Mouse (Mus musculus) testis, postnatal 10 days (tissue): ENCODE results near the gene Sema7a.
A peak's percentile ranks its signal among the peaks of the same experiment; 100 is the strongest.

Experiments used
- DNase-seq: peaks from one replicate; pipeline ENCODE4 v3.0.0; 2021; ENCODE audit warnings: low spot score

Gene Sema7a

DNA sequence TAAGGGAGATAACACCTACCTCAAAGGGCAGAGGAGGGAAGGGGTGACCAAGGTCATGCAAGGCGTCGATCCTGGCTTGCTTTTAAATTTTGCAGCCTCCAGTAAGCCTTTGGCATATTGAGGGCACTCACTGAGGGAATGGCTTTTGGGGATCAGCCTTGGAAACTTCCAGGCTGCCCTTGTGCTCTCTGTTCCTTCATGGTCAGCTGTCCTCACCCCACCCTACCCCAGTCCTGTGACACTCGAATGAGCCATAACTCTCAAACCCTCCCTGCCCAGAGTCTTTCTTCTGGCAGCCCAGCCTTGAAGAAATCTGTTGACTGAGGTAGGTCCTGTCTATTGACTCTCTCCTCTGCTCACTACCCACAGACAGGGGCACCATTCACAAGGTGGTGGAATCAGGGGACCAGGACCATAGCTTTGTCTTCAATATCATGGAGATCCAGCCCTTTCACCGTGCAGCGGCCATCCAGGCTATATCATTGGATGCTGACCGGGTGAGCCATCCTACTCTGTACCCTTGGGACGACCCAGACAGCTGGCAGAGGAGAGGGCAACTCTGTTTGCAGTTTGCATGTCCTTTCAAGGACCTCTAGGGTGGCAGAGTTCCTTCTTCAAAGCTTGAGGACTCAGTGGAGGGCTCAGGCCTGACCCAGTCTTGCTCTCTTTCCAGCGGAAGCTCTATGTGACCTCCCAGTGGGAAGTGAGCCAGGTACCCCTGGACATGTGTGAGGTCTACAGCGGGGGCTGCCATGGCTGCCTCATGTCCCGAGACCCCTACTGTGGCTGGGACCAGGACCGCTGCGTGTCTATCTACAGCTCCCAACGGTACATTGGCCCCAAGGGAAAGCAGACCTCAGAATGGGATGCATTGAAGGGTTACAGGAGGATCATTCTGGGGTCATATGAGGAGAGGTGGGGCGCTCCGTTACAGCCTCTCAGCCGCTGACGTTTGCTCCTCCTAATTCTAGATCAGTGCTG lies 20.3 kb downstream of the Sema7a start:
- no peak for DNase-seq

DNA sequence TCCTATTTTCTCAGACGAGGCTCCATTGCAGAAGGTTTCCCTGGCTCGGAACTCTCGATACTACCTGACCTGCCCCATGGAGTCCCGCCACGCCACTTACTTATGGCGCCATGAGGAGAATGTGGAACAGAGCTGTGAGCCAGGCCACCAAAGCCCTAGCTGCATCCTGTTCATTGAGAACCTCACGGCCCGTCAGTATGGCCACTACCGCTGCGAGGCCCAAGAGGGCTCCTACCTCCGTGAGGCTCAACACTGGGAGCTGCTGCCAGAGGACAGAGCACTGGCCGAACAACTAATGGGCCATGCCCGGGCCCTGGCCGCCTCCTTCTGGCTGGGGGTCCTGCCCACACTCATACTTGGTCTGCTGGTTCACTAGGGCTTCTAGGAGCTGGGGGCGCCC lies 21.3 kb downstream of the Sema7a start:
- DNase-seq: no peak

DNA sequence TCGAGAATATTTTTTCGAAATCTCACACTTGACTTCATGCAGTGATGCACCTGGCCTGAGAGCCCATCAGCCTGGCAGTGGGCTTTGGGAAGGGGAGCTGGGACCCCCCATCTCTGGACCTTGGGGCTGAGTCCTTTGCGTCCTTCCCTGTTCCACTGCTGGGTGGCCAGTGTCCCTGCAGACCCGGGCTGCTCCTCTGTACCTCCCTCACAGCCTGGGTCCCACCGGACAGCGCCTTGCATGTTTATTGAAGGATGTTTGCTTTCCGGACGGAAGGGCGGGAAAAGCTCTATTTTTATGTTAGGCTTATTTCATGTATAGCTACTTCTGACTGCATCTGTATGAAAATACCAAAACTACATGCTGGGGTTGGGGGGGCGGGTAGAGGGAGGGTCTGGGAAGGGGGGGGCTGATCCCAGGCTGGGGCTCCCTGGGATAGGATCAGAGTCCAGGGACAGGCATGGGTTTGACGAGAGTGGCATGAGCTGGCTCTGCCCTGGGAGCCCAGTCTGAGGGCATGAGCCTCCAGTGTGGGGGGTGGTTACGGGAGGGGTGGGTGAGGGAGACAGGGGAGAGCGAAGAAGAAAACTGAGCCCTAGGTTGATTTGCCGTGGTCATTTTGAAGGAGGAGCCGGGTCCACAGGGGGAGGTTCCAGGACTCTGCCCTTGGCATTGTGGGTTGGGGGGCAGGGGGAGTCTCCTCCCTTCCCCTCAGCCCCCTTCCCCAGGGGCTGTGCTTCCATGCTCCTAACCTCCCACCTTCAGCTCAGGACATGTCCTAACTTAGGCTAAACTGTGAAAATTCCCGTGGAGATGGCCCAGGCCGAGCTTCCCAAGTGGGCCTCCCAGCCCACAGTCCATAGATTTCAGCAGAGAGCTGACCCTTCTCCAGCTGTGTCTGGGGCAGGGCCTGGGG lies 22.2 kb downstream of the Sema7a start:
- no peak for DNase-seq

DNA sequence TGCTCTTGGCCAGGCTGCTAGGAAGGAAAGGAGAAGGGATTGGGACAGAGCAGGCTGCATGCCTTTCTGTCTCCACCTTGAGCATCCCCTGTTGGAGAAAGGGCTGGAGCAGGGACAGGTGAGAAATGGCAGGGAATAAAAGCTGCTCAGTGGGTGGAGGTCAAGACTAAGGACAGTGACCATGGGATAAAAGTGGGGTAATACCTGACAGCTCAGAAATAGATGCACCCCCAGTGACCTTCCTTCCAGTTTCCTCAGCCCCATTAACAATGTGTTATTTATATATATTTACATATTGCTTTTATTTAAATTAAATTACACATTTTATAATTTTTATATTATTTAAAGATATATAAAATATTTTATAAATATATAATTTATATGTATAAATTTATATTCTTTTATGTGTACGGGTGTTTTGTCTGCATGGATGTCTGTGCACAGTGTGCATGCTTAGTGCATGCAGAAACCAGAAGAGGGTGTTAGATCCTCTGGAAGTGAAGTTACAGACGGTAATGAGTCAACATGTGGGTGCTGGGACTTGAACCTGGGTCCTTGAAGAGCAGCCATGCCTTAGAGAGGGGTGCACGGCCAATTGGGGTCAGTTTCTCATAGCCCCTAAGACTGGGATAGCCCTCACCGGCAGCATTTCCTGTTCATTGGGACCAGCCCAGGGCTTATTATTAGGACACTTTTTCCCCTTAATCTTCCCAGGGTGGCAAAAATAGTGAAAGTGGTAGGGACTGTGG lies 23.5 kb downstream of the Sema7a start:
- no peak for DNase-seq

DNA sequence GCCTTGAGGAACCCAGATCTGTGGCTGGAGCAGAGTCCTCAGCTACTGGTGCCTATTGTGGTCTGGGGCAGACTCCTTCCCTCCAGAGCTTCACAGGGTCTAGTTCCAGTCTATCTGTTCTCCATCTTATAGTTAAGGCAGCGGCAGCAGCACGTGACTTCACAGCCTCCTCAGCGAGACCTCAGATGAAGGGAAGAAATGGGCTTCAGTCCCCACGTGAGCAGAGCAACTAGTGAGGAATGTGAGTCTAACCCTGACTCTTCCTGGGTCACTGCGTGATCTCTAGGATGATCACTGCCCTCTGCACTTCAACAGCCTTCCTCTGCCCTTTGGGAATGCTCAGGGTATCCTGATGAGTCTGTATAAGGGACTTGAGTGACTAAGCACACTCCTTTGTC lies 24.1 kb downstream of the Sema7a start:
- no peak for DNase-seq

DNA sequence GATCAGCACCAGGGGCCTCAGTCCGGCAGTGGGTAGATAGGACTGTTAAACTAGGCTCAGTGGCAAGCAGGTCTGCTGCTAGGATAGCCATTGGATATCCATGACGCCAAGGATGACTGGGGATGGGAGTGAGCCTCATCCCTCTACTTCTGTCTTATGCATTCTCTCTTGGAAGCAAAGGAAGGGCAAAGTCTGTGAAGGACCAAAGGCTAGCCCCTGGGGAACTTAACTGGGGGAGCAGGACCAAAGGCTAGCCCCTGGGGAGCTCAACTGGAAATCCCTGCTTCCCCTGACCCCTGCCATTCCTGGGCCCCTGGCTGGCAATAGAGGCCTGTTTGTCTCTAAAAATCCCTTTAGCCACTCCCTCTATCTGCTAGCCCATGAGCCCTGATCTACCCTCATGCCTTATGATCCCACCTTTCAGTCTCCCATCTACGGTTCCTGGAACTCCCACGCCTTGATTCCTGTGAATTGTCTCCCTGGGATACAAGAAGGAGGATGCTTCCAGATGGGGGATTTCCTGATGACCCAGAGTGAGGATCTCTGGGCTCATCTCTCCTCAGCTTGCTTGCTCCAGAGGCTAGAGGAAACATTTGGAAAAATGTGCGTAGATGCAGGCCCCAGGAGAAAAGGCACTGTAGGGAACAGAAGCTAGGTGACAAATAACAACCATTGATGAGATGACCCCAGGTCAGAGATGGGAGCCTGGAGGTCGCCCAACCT lies 24.8 kb downstream of the Sema7a start:
- DNase-seq: no peak

DNA sequence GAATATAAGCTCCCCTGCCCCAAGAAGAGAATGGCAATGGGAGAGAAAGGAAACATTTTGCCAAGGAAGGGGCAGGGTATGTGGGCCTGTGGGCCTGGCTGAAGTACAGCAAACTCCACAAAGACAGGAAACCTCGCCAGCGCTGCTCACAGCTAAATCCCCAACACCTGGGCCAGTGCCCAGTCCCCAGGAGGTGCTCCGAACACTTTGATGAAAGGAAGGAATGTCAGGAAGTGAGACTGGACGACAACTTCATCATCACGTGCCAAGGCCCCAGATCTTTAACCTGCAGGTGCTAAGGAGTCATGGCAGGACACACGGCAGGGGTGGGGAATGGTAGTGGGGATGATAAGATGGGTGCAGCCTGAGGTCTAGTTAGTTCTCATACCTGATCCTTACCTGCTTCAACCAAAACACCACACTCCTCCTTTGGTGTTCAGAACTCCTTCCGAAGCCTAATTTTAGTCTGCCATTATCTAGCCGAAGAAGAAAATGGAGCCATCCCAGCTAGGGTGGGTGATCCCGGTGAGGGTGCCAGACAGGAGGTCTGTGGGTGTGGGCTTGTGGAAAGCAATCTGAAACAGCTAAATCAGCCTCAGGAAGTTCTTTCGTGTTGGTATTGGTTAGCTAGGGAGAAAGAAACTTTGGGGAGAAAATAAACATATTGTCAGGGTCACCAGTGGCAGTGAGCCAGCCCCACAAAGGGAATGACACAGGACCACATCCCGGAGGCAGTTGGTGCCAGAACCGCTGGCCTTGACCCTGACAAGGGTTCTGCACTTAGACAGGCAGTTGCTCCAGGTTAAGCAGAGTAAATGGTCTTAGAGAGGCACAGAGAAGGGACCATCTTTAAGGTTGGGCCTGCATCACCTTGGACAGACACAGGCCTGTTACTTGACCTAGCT lies 25.6 kb downstream of the Sema7a start:
- DNase-seq: peak; percentile 77

DNA sequence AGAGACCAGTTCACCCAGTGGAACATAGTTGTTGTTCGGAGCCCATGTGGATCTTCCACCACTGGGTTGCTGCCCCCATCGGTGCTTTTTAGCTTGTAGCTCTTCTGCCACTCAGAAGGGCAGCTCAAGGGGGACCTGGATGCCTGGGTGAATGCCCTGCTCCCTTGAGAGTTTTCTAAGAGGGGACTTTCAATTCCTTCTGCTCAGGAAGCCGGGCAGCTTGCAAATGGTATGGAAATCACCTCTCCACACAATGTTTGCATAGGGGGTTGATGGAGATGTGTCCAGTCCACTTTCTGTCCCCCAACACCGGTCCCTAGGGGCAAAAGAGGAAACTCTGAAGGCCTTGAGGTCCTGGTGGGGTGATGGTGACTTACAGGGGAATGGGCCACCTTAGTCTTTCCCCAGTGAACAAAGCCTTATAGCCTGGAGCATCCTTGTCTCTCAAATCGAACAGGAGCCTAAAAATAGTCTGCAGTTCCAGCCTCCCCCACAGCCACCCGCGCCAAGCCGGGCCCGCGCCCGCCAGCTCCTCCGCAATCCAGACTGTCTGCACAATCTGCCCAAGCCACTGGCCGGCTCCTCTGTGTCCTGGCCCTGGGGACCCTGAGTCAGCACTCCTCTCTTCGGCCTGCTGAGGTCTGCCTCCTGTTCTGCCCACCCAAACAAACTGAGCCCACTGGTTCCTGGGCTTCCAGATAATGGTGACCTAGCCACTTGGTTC lies 27.5 kb downstream of the Sema7a start:
- DNase-seq: peak; percentile 86

DNA sequence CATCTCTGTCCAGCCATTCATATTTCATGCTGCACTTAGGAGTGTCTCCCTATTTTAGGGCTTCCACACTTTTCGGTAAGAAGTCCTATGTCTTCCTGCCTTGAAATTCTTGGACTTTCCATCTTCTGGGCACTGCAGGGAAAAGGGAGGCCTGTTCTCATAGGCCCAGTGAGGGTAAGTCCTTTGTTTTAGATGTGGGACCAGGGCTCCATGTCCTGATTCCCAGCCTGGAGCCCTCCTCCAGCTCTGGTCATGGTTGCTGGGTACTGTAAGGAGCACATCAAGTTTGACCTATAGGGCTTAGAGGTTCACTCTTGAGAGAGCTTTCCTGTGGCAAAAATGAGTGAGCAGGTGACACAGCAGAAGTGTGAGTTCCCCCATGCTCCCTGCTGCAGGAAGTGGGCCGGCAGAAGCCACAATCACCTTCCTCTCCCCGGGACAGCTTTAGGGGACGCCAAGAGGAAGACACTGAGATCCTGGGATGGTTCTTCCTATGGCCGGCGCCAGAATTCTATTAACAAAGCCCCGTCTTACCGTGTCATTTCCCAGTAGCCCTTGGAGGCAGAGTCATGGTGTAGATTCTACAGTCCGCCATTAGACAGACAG lies 28.4 kb downstream of the Sema7a start:
- no peak for DNase-seq

DNA sequence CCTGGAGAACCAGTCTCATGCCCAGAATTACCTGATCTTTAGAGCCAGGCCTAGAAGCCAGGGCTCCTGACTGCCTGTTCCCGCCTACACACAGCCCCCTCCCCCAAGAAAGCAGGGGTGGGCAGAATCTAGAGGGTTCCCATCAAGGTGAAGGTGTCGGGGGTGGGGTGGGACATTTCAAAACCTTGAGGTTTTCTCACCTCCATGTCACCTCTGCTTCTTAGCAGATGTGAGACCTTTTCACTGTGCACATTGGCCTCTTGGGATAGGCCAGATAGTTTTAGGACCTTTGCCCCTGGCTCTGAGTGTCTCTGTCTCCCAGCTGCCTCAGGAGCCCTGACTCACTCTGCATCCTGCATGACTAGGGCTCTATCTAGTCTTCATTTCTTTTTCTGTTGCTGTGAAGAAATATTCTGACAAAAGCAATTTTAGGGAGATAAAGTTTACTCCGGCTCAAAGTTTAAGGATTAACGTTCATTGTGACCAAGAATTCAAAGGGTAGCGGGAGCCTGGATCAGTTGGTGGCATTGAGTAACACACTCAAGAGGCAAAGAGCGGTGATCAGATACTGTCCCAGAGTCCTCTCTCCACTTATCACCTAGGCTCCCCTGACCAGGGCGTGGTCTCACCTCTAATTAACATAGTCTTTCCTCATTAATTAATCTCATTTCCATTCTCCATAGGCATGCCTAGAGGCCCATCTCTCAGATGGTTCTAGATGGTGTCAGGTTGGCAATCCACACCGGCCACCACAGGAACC lies 29.1 kb downstream of the Sema7a start:
- DNase-seq: no peak

DNA sequence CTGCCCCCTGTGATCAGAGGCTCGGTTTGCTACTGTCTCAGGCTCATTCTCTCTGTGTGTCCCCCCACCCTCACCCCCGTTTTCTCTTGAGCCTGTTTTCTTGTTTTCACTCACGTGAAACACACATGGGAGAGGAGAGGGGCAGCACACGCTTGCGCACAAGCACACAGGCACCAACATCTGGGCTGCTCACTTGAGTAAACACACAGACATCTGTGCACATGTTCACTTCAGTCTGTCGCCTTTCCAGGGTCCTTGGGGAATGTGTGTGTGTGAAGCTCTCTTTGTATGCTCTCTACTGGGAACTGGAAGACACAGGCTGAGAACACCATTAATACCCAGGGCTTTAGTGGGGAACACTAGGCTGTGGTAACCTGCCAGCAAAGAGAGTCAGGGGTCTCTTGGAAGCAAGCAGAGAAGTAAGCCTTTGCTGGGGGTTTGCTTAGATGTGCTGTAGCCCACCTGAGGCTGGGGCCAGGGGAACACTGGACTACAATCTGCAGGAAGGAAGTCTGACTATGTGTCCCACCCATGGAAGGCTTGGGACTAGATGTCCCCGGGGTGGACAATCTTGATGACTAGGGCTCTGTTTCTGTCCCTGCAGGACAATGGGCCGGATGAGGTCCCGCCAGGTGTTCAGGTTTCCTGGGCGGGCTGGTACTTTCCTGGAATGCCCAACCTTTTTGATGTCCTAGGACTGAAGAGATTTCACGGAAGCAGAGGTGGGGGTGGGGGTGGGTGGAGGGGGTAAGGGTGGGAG lies 30.0 kb downstream of the Sema7a start:
- no peak for DNase-seq

DNA sequence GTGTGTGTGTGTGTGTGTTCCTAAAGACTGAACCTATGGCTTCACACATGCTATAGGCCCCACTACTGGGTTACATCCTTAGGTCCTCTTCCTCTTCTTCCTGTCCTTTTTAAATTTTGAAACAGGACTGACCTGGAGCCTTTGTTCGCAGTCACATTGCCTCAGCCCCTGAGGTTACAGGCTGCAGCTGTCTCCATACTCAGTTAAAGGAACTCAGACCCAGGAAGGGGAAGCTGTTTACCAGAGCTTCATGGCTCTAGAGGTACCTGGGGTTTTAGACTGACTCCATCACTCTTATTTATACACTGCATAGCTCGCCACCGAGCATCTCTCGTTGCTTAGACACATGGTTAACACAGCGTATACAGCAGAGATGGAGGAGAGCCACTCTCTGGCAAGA lies 31.5 kb downstream of the Sema7a start:
- DNase-seq: no peak

DNA sequence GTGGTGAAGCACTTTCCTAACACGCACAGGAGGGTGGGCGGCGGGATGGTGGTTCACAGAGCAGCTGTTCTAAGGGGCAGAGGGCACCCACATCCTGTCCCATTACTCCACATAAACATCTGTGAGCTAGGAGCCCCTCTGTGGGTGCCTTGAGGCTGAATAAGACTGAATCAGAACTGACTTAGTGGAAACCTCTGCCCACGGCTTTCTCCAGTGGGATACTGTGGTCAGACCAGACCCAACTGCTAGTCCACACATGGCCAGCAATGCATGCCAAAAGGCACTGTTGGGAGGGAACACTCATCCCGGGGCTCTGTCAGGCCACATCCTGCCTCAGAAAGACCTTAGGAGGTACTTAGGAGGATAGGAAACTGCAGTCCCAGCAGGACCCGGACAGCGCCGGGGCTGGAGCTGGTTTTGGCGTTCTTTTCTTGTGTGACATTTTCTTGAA lies 32.3 kb downstream of the Sema7a start:
- DNase-seq: no peak

DNA sequence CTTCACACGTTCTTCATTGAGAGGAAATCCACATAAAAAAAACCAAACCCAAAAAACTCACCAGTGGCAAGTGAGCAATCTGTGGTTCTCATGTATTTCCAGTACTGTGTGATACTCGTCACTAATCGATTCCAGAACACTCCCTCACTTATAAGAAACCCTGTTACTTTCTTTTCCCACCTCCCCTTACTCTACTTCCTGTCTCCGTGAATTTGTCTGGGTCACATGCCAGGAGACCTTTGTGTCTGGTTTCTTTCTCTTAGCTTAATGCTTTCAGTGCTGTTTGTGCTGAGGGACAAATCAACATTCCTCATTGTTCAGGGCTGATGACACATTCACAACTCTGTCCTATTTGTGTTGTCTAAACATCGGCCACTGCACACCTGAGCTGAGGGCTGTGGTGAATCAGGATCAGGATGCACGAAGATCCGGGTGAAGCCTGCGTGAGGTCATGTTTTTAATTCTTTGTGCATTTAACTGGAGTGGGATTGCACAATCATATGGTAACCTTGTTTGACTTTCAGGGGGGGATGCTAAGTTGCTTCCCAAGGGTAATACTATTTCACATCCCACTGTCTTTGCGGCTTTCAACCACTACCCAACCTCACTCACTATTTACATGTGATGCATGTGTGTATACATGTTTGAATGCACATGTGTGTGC lies 33.0 kb downstream of the Sema7a start:
- DNase-seq: no peak

DNA sequence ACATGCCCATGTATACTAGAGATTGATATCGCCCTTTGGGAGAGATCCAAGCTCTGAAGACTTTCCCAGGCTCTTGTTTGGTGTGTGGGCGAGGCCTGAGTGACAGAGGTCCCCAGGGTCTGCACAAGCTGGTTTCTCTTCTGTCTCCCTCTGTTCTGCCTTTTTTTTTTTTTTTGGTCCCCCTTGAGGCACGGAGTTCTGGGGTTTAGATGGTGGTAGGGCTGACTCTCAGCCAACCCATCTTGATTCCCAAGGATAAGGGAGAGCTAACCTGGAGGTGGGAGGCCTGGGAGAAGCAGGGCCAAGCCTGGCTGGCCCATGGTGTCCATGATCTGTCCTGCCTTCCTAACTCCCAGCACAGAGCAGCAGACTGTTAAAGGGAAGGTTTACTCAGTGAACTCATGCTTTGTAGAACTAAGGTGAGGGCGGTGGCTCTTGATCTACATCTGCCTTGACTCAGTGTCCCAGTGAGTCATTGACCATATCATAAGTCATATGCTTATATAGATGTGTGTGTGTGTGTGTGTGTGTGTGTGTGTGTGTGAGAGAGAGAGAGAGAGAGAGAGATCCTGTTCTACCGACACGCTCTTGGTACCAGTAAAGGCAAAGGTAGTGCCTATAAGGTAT lies 33.6 kb downstream of the Sema7a start:
- no peak for DNase-seq

DNA sequence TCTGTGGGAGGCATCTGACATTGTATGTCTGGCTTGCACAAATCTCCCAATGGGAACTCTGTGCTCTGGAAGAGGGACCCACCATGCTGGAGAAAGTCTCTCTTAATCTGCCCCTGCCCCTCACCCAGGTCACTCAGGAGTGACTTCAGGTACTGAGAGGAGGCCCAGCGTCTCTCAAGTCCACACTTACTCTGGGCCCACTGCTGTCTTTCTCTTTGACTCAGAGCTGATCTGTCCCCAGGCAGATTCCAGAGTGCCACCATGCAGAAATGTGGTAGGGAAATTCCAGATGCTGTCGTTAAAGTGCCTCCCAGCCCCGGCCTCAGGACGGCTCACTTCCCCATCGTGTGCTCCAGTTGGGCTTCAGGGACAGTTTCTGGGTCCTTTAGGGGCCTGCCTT lies 34.3 kb downstream of the Sema7a start:
- DNase-seq: no peak
